Comparison of ENCODE assay signal across 7 mouse cellular contexts in the genomic region with DNA sequence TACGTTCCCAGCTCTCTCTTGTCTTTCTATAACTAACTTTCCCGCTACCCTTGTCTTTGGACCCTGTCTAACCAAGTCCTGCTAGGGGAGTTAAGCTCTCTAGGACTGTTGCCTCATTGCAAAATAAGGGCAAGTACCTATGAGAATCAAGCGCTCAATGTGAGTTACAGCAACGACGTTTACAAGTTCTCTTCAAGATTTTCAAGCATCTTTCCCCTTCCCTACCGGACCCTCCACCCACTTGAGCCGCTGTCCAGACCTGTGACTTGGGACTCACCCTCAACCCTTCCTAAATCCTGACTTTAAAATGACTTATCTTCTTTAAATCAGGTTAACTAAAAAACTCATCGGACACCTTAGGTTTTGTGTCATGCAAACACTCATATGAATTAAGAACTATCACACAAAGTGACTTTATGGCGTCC. TPM values are rescaled to one million over a fixed set of nuclear protein-coding genes. Genes with fewer than 3 reads are reported as not detected.
A peak's percentile ranks its signal among the peaks of the same experiment; 100 is the strongest.
DNase-seq lines count a peak whose midpoint lies in the region; ATAC-seq lines count a peak whose summit lies in the region.

No protein-coding gene starts in this region.

- H3K36me3 ChIP-seq in hindbrain, embryonic 13.5 days, result no peaks in the 10 kb centered on the region
- no peaks in the 10 kb centered on the region for H3K36me3 ChIP-seq in lung, embryonic 16.5 days (ENCODE audit: control insufficient read depth, insufficient read depth, low read length)

- H3K9me3 ChIP-seq in hindbrain, embryonic 13.5 days, result no peaks in the 10 kb centered on the region
- H3K9me3 ChIP-seq in lung, embryonic 16.5 days (ENCODE audit: control insufficient read depth, low read length), result no peaks in the 10 kb centered on the region

- WGBS in hindbrain, embryonic 13.5 days, result 6% methylated on average over 9 of the region's 9 CpGs
- 5% methylated on average over 9 of the region's 9 CpGs for WGBS in lung, embryonic 16.5 days

- peak overlapping the region; percentile 76 for H3K4me3 ChIP-seq in hindbrain, embryonic 13.5 days
- H3K4me3 ChIP-seq in lung, embryonic 16.5 days (ENCODE audit: low read length), result peak overlapping the region; percentile 79

- H3K27me3 ChIP-seq in hindbrain, embryonic 13.5 days, result no peaks in the 10 kb centered on the region
- no peaks in the 10 kb centered on the region for H3K27me3 ChIP-seq in lung, embryonic 16.5 days (ENCODE audit: control insufficient read depth, insufficient read depth, low read depth, low read length)

- H3K4me2 ChIP-seq in hindbrain, embryonic 13.5 days, result peak overlapping the region; percentile 73
- H3K4me2 ChIP-seq in lung, embryonic 16.5 days (ENCODE audit: low read depth, low read length), result peak overlapping the region; percentile 85

- peaks cover 12% of the 10 kb centered on the region for H3K4me1 ChIP-seq in hindbrain, embryonic 13.5 days (replicated peaks)
- H3K4me1 ChIP-seq in lung, embryonic 16.5 days (replicated peaks; ENCODE audit: control insufficient read depth, insufficient read depth, low read length), result peaks cover 10% of the 10 kb centered on the region; the same call in 1 of the 2 replicates

- peak overlapping the region; percentile 98 for H3K27ac ChIP-seq in hindbrain, embryonic 13.5 days
- peak overlapping the region; percentile 99 for H3K27ac ChIP-seq in lung, embryonic 16.5 days (ENCODE audit: low read length)

- peak overlapping the region; percentile 94 for H3K9ac ChIP-seq in hindbrain, embryonic 13.5 days
- H3K9ac ChIP-seq in lung, embryonic 16.5 days (ENCODE audit: low read length), result peak overlapping the region; percentile 100

- DNase-seq in thymus, postnatal 14 days, result peak; percentile 23
- no peak for DNase-seq in thymus, adult 18-20 months
- DNase-seq in embryo, embryonic 11 days, result peak; percentile 48
- no peak for DNase-seq in frontal cortex, postnatal 14 days (ENCODE audit: low spot score in 2 of 2)
- DNase-seq in frontal cortex, adult 2 months (ENCODE audit: extremely low spot score in 1 of 2, low spot score in 1 of 2), result no peak

- ATAC-seq in hindbrain, embryonic 13.5 days (ENCODE audit: low FRiP score), result peak; percentile 5; the same call in 1 of the 2 replicates
- peak; percentile 37 for ATAC-seq in lung, embryonic 16.5 days (ENCODE audit: low read depth)

RNA-seq across cellular contexts. Expression of gene Aven, which starts 0.3 kb away (rescaled TPM):
- polyA plus RNA-seq in hindbrain, embryonic 13.5 days (2015; fragmentation: Nextera tagmentation; extraction: Ambion mirVana), result 3.1 and 4.4 TPM in 2 replicates
- polyA plus RNA-seq in lung, embryonic 16.5 days (2015; fragmentation: Nextera tagmentation; extraction: Ambion mirVana), result 4.4 and 4.6 TPM in 2 replicates
- polyA plus RNA-seq in frontal cortex, adult 2 months (2012; rRNA removed), result 8.7 and 9.1 TPM in 2 replicates

RNA-seq across cellular contexts. Expression of gene Chrm5, which starts 11.9 kb away (rescaled TPM):
- 0.48 and 0.68 TPM in 2 replicates for polyA plus RNA-seq in hindbrain, embryonic 13.5 days (2015; fragmentation: Nextera tagmentation; extraction: Ambion mirVana)
- polyA plus RNA-seq in lung, embryonic 16.5 days (2015; fragmentation: Nextera tagmentation; extraction: Ambion mirVana), result 0.09 and 0.18 TPM in 2 replicates
- 0.06 and 0.12 TPM in 2 replicates for polyA plus RNA-seq in frontal cortex, adult 2 months (2012; rRNA removed)

RNA-seq across cellular contexts. Expression of gene Emc7, which starts 37.6 kb away (rescaled TPM):
- 18.4 and 19.2 TPM in 2 replicates for polyA plus RNA-seq in hindbrain, embryonic 13.5 days (2015; fragmentation: Nextera tagmentation; extraction: Ambion mirVana)
- polyA plus RNA-seq in lung, embryonic 16.5 days (2015; fragmentation: Nextera tagmentation; extraction: Ambion mirVana), result 20.3 and 21.5 TPM in 2 replicates
- 29.4 and 32.1 TPM in 2 replicates for polyA plus RNA-seq in frontal cortex, adult 2 months (2012; rRNA removed)

Comparison
In these comparisons a context has a peak if more than half of its experiments do, and no peak if none do; other contexts are left out.
1. DNase-seq: peak in thymus, postnatal 14 days (single experiment) and embryo, embryonic 11 days (single experiment); none in thymus, adult 18-20 months (0 of 2), frontal cortex, postnatal 14 days (0 of 2) and frontal cortex, adult 2 months (0 of 2).